Mouse (Mus musculus): ENCODE data around the gene Prkca.
A peak's percentile ranks its signal among the peaks of the same experiment; 100 is the strongest.

Prkca gene

DNA sequence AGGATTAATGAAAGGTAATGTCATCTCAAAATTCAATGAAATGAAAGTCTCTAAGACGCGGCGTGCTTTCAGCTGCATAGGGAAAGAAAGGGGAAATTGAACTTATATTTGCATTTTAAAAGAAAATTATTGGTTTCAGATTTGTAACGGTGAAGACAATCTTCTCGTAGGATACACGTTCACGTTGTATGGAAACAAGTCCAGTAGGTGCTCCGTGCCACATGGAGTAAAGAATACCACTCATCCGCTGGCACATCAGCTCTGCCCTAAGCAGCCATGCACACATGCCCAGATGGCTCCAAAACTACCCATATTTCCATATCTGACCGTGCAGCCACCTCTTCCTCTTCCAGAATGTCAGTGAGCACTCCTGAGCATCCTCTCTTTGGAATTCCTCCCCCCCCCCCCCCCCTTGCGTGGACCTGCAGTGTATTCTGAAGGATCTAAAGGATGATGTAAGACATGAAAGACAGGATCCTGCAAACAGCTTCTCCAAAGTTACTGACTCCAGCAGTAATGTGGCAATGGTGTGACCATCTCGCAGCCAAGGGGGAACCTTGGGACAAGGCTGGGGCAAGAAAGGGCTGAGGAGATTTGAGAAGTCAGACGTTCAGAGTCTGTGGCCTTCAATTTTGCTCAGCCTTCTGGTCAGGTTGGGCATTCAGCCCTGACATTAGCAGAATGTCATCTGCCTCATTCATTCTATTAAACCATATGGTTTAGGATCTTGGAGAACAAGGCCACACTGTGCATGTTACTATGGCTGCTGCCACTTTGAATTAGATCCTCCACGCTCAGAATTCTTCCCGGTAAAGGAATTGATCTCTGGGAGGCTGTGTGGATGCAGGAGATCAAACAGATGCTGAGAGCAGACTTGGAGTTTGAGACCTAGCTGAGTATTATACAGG, 142.8 kb downstream of the Prkca start:
- no peak for DNase-seq

DNA sequence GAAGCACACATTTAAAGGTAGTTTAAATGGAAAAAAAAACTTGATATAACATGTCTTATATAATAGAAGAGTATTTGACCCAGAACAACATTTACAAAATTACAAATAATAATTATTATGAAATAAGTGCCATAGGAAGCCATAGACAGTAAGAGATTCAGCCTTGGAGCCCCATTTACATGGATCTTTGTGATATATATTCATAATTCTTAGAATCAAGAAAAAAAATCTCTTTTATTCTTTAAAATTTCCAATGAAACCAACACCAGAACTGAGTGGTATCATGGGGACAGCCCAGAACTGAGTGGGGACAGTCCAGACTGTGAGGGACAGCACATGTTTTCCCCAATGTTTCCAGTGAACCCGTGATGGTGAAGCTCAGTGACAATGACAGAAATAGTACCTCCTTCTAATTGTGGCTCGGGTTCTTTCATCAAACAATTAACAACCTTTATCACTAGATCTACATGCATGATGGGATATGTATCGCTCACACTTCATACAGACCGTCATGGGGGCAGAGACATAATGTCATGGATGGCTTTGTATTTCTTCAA, 144.2 kb downstream of the Prkca start:
- DNase-seq: no peak

DNA sequence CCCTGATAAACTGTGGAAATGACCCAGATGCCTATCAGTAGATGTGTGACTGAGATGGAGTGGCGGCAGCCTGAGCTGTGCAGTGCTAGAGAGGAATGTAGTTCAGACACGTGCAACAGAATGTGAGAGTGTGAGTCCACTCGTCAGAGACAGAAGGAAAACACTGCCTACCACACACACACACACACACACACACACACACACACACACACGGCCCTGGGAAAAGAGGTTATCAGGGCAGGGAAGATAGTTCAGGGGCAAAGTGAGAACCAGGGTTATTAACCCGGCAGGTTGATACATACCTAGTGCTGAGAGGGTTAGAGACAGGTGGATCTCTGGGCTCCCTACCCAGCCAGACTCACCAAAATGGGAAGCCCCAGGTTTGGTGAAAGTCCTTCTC, 145.1 kb downstream of the Prkca start:
- no peak for DNase-seq

DNA sequence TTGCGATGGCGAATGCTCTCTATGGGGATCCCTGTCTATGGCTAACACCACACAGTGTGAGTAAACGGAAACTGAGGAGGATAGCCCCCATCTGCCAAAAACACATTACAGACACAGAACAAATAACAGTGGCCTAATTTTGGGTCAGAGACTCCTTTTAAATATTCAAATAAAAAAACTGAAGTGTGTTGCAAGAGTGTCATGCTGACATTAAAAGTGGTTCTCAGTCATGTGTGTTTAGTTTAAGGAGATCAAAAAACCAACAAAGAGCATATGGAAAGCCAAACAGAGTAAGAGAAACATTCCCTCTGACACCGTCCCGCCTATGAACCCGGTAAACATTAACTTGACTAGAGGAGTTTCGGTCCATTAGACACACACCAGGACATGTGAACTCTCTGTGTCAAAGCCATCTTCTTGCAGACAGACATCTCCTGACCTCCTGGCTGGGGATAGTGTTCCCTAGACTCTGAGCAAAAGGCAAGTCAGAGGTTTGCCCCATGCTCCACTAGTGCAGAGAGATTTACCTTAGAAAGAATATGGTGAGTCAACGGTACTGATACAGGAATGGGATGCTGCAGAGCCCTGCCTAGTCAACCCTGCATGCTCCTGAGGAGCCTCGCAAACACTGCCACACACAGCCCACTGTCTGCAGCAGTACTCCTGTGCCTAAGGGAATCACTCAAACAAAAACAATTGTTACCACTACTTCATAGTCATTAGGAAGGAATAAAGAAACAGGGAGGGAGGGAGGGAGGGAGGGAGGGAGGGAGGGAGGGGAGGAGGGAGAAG, 146.1 kb downstream of the Prkca start:
- peak; percentile 90 for DNase-seq

DNA sequence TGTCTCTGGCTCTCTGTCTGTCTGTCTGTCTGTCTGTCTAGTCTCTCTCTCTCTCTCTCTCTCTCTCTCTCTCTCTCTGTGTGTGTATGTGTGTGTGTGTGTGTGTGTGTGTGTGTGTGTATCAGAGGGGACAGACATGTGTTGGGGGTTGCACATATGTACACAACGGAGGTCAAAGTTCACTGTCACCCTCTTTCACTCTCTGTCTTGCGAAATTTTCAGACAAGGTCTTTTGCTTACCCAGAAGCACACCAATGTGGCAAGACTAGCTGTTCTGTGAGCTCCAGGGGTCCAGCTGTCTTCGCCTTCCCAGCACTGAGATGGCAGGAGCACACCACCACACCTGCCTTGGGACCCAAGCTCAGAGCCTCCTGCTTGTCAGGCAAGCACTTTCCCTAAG, 146.9 kb downstream of the Prkca start:
- DNase-seq: no peak

DNA sequence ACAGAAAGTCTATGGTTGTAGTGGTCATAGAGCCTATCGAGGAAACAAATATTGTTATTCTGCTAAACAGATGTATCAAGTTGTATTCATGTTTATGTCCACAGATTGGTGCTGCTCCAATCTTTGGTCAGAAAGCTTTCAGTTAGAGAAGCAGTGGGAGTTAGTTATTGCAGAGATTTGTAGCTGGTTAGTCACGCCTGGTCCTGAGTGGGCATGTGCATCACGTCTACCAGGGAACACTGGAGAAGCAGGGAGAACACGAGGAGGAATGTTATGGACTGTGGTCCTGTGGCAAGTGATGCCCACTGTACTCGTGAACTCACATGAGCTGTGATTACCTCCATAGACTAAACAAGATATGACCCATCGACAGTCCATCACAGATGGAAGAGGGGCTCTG, 153.4 kb downstream of the Prkca start:
- DNase-seq: no peak

DNA sequence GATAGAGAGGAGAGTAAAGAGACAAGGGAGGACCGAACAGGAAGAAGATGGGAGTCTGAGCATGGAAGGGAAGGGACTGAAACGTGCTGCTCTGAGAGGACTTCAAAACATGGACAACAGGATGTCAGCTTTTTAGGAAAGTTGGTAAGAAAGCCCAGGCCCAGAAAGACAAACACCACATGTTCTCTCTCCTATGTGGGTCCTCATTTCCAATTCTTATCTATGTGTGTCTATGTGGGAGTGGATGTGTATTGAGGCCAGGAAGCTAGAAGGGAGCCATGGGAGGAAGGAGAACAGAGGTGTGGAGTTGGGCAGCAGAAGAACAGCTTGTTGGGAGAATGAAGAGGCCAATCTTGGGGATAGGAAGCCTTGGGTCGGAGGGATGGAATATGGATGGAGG, 154.4 kb downstream of the Prkca start:
- no peak for DNase-seq

DNA sequence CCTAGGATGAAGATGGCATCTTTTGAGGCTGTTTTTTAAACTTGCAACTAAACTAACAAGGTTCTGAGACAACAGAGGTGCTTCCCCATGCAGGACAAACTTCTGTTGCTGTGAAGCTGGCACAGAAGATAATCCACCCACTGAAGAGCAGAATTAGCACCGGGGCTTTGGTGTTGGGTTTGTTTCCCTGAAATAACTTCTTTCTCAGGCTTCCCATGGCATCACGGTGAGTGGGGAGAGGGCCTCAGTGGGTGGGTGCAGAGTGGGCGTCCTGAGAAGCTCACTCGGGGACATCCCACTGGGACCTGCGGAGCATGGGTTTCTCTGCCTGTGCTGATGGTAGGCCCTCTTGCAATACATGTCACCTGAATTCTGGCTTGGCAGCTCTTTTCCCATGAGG, 161.3 kb downstream of the Prkca start:
- DNase-seq: no peak

DNA sequence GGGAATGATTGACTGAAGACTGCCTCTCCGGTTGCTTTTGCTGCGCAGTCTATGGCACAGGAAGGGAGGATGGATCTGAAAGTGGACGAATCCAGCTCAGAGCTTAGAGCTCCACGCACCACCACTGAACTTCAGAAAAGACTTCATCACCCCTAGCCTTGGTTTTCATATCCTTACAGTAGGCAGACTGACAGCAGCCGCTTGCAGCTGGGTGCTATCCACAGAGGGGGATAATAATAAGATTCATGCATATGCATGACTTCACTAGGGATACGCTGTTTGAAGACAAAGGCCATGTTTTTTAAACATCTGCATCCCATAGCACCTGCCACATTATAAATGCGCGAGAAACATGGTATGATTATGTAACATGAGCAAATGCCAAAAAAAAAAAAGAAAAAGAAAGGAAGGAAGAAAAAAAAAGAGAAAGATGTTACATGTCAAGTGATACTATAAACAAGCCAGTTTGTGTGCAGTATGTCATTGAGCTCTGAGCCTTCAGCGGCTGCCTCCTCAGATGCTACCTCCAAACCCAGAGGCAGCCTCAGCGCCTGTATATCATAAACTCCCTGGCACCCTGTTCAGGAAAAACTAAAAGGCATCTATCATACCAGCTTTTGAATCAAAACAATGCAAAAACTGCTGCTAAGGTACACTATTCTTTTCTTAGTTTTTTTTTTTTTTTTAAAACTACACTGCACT, 162.6 kb downstream of the Prkca start:
- no peak for DNase-seq

DNA sequence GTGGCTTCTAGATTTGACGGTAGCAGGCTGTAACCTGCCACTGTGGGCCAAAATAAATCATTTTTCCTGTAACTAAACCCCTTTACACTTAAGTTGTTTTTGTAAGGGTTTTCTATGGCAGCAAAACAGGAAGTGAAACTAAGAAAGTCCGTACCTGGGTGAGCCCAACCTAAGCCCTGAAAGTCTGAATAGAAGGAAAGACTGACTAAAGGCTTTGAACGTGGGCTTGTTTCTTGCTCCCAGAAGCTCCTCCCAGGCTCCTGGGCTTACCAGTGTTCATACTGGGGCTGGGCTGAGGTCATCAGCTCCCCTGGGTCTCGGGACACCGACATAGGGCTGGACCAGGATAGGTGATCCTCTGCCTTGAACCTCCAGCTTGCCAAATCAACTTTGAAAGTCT, 164.9 kb downstream of the Prkca start:
- DNase-seq: no peak

DNA sequence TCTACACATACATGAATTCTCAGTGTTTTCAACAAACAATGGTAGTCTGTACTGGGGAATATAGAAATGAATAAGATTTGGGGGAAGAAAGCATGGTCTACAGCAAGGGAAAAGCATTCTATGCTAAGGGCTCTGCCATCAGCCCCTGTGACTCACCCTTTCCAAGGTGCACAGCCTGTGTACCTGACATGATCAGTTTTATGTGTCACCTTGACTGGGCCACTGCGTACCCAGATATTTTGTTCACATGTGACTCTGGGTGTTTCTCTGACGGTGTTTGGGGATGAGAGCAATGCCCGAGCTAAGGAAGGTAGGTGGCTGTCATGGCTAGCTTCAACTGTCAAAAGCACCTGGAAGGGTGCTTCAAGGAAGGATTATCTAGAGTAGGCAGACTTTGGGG, 165.5 kb downstream of the Prkca start:
- no peak for DNase-seq

DNA sequence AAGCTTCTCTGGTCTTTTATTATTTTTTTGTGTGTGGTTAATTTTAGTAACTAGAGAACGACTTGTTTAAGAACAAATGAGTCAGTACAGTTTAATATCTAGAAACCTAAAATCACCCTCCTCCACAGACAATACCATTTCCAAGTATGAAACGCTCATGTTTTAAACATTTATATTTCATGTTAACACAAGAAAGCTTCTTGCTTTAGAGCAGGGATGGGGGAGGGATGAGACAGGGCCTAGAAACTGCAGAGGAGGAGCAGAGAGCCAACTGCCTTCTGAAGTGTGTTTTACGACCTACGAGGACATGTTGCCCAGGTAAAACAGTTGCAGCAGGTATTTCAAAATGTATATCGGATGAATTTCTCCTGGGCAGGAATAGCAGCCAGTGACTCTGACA, 167.0 kb downstream of the Prkca start:
- DNase-seq: no peak

DNA sequence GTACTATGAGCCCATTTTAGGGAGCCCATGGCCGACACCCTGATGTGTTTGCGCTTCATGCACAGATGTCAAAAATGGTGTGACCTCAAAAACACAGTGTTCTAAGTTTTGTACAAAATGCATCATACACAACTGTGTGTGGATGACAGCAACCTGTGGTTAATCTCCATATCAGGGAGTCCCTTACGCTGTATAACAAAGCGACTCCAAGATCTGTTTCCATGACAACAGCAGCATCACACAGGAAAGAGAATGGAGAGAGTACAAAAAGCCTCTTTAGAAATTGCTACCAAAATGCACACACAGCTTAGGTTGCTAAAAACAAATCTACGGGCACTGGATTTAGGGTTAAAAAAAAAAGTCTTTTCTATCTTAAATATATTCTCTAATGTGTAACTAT, 171.8 kb downstream of the Prkca start:
- no peak for DNase-seq

DNA sequence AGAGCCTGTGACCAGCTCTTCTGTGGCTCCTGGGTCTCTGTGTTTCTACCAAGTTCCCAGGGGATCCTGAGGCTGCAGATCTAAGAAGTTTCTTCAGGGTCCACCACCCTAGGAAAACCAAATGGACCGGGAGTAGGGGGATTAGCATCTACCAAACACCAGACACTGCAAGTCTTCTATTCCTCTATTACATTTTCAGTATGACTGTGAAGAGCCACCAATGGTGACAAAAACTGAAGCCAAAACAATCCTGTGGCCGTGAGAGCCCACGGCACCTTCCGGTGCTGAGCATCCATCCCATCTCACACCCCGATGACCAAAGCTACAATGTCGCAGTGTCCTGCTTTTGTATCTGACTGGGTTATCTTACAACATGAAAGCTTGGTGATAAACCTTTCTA, 172.5 kb downstream of the Prkca start:
- no peak for DNase-seq

DNA sequence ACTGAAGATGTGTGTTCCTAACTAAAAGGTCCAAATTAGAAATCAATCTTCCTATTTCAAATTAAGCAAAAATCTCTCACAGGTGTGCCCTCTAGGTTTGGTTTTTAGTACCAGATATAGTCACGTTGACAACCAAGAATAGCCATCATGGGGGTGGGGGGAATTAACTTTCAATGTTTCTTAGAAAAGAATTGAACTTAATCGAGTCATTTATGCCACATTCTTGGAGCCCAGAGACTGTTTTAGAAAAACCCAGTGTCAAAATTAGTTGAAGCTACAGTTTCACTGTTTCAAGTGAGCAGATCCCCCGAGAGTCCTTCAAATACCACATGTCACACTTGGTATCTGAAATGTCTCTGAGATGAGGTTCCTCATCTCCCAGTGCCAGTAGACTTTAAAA, 173.6 kb downstream of the Prkca start:
- DNase-seq: no peak

DNA sequence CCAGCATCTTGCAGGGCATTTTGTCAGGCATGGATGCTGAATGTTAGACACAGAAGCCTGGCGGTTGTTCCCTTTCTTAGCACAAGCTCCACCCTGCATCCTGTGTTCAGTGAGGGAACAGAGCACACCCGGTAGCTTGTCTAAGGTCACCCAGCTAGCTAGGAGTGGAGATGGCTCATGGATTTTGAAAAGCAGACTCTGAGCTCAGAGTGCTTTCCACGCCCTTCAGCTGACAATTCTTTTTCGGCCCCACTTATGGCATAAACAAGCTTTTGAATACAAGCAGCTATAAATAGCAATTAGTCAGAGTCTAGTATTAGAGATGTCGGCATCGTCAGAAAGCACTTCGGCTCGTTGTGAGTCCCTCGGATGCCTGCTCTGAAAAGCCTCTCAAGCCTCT, 178.0 kb downstream of the Prkca start:
- DNase-seq: no peak

DNA sequence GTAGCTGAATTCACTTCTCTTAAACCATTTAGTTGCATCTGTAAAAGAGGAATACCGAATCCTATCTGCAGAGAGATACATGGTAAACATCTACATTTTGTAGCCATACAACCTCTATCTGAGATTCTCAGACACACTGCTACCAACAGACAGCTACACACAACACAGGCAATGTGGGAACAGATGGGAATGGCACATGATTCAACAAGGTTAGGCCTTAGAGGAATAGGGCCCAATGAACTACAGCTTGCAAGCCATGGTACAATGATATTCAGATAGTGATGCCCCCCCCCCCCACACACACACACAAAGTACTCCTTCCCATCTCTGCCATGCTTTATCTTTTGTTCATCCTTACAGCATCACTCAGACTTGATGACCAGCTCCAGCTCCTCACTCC, 181.1 kb downstream of the Prkca start:
- DNase-seq: no peak

DNA sequence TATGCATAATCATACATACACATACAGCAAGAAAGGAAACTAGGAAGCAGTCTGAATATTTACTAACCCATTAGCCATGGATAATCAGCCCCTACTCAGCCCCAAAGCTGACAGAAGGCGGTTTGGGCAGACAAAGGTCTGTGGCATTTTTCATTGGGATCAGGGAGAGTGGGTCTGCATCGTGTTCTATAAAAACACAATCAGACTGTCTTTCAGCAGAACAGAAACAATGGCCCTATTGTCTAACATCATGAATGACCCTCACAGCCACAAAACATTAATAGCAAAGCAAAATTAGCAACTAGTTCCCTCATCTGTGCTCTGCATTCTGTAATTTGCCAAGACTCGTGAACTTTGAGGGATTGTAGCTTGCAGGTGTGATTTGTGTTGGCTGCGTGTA, 181.6 kb downstream of the Prkca start:
- no peak for DNase-seq

DNA sequence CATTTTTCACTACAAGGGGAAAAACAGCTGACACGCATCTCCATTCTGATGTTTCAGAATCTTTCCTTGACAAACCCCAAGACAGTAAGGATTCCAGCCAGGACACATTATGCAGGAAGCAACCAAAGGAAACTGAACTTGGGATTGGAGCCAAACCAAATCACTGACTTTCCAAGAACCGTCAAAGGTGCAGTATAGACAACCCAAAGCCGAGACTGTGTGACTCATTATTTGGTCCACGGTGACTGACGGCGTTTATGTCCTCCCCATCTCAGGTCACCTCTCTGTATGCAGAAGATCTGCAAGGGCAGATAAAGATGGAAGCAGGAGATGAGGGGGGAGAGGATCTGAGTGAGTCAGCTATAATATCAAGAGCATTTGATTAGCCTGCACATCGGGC, 183.7 kb downstream of the Prkca start:
- no peak for DNase-seq

DNA sequence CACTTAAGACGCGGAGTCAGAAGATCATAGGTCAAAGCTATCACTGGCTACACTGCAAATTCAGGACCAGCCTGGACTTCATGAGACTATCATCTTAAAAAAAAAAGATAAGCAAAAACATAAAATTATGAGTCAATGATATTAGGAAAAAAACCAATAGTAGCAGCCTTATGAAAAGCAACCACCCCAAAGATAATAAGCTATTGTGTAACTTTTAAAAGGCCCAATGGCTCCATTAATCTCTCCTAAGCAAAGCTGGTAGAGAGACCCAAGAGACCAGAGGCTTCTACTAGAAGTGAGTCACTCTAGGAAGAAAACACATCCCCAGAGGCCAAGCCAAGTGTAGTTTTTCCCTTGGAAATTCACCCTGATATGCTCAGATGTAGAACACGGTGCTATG, 185.7 kb downstream of the Prkca start:
- DNase-seq: no peak

DNA sequence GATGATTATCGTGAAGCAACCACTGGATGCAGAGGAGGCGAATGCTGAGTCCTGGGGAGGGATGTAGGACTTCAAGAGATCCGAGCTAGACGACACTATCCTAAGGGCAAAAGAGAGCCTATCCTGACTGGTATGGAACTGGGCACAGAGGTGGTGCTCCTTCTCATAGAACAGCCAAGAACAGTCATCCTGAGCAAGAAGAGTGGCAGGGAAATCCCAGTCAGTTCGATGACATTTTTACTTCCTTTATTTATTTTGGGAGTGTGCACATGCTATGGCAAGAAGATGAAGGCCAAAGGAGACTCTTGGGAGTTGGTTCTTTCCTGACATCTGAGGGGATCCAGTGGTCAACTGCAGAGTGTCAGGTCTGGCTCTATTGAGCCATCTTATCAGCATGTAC, 186.7 kb downstream of the Prkca start:
- no peak for DNase-seq

DNA sequence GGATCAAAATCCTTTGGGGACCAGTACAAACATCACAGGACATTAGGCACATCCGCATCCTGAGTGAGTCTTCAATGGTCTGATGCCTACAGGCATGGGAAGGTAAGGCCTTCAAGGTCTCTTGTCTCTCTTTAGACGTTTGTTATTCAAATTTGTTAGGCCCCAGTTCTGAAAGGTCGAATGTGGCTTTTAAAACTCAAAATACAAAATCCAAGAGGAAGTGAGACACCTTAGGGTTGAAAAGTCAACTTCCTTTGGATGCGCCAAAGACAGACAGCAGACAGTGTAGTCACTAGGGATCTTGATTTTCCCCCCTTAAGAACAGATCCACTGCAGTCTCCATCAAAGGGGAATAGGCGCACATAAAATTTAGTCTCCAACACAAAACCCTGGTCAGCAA, 187.6 kb downstream of the Prkca start:
- DNase-seq: no peak

DNA sequence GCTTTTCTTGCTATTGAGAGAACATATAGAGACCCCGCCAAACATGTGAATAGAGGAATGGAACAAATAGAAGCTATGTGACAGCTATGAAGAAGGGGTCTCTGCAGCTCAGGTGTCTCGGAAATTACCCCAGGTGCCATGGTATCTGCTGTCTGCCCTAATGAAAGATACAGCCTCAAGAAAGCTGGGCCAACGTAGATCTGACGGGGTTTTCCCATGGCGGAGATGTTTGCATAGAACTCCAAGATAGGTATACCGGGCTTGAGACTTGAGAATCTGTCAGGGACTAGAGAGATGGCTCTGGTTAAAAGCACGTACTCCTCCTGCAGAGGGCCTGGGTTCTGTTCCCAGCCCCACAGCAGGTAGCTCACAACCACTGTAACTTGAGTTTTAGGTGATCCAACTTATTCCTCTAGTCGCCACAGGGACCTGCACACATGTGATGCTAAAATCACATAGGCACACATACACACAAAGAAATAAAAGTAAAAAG, 188.6 kb downstream of the Prkca start:
- no peak for DNase-seq

Measured in kidney, adult 9 months (tissue).